Mouse (Mus musculus) retina, postnatal 7 days (tissue): Measurements from ENCODE around the gene Rsph1.

ENCODE experiments used
- DNase-seq: peaks from one replicate; pipeline ENCODE4 v3.0.0-alpha.2; 2012; ENCODE audit warnings: low read depth, low spot score

Rsph1 gene

DNA sequence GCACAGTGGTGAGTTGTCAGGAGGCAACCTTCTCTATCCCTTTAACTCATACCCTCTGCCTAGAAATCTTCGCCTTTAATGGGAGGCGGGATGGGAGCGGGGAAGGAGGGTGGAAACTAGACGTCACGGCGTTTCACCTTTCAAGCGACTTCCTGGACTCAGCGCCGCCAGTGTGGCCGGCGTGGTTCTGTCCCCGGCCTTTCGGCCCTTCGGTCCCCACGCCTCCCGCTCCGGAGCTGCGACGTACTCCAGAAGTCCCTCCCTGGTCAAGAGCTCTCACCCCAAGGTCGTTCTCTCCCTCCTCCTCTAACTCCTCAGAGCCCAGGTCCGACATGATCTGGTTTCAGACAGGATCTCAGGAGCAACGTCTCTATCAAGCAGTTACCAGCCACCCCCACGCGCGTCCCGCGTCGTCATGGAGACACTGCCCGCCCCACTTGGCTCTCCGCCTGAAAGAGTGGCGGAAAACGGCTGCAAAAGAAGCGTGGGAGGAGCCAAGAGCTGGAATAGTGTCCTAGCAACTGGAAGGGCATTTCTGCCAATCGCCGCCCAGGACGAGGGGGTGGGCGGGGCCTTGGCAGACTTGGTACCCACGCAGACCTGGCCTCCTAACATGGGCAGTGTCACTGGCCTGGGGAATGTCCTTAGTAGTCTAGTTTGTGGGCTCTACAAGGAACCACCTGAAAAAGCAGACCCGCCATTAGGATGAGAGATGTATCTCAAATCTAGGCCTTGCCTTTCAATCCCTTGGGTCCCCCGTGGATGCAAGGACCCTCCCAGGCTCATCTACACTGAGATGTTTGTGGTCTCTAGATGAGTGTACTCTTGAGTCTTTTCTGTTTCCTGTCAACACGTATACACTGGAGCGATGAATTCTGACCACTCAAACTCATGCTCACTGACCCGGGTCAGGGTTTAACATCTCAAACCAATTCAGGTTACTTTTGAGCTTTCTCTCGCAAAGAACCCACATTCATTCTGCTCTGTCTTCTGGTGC is at the start of gene Rsph1:
Rsph1 (minus strand) TSS at position 462 of the 997 bp plus-strand sequence.
- DNase-seq = peak; percentile 79

DNA sequence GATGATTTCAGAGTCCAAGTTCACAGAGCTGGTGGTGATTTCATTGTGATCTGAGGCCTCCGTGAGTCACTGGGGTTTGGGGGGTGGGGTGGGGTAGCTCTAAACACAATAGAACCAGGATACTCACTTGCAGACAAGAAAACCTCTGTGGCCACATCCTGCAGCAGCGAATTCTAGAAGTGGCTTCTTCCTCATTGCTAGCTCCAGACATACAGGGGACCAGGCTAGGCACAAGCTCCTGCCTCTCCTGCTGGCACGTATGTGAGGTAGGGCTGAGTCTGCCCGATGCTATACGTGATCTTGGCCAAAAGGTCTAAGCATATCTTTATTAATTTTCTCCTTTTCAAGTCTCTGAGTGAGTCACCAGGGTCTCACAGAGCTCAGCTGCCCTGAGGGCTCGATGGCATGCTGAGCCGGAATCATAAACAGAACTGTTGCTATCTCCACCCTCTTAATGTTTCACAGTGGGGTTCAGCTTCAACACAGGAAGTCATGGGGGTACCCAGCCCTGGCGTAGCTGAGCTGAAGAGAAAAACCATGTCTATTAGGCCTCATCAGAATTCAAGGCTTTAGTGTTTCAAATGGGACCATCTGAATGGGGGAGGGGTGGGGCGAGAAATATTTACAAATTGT is 49.2 kb upstream of the Rsph1 start:
- no peak for DNase-seq

DNA sequence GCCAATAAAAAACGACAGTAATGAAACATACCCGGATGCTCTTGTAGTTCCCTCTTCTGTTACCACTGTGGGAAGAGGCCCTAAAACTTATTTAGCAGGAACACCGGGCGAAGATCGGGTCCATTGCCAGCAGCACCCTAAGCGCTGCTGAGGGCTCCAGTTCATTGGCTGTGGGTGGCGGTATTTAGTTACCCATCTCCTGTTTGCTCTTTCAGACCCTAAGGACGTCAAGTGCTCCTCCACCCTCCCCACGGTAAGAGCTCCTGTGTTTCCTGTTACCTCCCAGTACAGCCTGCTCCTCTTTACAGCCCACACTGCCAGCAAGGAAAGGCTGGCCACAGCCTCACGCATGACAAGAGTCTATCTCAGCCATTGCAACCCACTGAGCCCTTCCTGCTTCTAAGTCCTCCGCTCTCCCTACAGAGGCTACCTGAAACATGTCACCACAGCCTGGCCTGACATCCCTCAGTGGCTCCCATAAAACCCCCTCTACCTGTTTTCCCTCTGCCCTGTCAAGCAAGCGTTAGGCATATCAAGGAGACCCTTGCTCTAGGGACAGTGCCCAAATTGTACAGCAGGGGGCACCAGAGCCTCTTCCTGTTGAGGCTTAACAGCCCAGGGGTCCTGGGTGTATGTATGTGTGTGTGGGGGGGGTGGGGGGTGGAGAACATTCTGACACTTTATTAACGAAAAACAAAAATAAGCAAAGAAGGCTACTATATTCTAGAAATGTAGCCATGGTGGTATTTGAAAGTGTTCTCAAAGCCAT is 48.5 kb upstream of the Rsph1 start:
- peak; percentile 35 for DNase-seq

DNA sequence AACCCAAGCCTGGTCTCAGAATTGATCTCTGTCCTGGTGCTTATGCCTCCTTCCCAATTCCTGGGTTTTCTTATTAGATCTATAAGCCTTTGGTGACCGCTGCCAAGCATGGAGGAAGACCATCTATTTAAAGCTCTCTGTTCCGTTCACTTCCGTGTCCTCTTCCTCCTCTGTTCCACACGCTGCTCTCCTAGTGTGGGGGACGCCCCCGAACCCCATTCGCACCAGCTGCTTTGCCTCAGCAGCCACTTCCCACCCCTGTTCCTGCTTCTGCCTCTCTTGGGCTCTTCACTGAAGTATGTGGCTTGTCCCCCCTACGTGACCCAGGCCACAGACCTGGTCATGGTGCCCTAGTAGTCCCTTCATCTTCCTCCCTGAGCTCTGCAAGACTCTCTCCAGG is 47.0 kb upstream of the Rsph1 start:
- no peak for DNase-seq

DNA sequence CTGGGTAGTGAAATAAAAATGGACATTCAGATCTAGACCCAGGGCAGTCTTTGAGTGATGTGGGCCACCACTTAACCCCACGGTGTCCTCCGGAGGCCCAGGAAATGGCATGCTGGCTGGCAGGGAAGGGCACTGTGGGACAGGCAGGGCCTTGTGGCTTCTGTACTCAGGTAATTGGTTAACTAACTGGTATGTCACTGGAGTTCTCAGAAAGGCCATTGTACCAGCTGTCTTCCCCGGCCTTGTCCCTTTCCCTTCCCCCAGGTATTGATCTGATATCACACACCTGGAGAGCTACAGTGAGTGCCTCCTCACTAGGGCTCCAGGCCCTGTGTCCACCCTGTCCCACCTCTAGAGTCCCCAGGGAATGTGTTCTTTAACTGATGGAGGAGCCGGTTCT is 46.2 kb upstream of the Rsph1 start:
- no peak for DNase-seq

DNA sequence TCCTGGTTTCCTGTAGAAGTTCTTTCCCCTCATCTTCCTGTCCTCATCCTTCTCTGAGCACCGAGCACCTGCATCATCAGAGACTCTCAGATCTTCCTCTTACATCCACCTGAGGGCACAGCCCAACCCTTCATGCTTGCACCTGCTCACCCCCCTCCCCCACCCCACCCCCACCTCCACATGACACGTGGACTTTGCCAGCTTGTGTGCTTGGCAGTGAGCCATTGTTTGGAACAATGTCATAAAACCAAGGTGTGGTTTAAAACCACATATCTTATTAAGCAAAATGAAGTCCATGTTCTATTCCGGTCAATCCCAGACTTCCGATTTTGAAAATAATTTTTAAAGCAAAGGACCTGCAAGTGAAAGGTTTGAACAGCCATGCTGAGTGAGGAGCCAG is 45.3 kb upstream of the Rsph1 start:
- DNase-seq = no peak

DNA sequence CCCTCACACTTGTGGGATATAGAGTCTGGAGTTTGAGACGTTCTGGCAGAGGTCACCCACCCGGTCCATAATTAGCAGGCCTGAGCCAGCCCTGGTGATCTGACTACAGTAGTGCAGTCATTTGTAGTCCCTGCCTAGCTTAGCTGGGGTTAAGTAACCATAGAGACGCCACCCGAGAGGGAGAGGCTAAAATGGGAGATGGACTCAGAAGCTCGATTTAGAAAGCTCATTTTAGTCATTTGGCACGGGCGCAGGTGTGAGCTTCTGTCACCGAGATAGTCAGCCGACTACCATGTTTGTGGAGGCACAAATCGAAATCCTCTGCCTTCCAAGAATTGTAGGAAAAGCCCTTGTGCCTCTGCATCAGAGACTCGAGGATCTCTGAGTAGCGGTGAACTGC is 44.2 kb upstream of the Rsph1 start:
- DNase-seq = no peak

DNA sequence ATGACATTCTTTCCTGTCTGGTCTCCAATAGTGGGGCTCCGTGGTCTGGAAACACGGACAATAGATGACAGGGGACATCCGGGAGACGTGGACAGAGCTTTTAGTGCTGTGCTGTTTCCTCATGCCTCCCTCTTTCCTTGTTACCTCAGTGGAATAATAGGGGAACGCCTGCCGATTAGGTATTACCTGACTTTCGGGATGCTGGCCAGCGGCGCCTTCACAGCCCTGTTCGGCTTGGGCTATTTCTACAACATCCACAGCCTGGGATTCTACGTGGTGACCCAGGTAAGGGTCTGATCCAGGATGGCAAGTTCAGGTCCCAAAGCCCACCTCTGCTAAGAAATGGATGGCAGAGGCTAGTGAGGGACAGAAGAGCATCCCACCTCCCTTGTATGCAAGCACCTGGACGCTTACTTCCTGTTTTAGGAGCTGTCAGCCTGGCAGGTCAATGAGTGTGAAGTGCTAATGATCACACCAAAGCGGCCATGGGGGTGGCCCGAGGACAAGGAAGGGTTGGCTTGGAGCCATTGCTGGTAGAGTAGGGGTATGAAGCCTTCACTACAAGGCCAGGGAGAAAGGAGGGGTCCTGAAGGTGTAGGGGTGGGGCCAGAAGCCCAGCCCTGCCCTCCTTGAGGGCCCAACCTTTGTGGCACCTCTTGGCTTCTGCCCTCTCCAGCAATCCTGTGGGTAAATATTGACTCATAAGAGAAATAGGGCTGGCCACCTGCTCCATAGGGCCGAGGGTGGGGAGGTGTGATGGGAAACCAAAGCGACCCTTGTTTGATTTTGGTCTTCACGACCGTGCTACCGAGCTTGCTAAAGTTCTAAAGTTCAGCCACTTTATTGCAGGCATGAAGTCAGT is 42.0 kb upstream of the Rsph1 start:
- DNase-seq = no peak

DNA sequence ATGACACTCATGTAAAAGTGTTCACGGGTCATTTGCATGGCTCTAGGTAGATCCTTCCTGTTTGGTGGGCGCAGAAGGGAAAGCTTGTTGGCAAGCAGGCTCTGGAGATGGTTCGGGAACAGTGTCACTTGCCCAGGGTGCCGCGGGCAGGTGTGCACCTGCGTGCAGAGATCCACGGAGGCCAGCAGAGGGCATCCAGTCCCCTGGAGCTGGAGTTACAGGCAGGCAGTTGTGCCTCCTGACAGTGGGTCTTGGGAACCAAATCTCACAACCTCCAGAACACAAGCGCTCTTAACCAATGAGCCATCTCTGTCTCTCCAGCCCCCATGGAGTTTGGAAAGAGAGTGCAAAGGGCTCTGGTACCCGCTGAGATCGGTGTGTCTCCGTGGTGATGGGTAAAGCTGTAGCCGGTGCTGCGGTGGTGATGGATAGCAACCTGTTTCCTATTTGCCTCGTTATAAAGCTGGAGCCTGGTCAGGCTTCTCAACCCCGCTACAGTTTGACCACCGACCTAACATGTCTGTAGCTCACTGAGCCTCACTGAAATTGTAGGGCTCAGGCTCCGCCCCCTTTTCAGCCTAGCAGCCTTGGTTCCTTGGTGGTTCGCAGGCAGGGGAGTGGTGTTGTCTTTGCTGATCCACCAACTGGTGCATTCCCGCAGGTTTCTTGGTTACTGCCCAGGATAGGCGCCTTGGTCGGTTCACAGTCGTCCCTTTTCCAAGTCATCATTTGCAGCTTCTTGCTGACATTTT is 40.5 kb upstream of the Rsph1 start:
- DNase-seq = no peak

DNA sequence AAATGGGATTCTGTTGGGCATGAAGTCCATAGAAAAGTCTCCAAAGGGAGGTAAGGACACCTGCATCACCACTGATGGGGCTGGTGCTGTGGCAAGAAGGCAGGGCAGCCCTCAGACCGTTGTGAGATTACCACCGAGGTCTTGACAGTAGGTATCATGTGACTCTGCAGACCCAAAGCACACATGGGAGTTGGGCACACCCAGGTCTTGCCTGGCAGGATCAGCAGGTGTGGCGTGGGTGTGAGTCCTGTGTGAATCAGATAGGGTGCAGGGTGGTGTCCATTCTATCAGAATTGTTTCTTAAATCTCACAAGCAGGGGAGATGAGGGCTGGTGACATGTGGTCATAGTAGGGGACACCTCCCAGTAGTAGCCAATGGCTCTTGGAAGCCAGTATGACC is 39.8 kb upstream of the Rsph1 start:
- DNase-seq = no peak

DNA sequence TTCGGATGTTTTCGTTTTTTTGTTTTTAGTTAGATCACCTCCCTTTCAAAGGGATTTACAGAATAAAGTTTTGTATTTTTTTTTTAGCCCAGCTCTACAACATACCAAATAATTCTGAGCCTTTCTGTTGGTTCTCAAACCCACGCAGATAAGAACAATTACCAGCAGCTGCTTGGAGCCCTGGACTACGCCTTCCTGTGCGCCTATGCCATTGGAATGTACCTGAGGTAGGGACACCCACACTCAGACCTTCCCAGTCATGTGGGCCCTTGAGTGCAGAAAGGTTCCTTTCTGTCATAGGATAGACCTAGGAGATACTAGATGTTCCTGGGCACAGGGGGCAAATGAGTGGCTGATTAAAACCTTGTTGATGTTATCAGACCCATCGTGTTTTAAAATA is 38.8 kb upstream of the Rsph1 start:
- DNase-seq = no peak

DNA sequence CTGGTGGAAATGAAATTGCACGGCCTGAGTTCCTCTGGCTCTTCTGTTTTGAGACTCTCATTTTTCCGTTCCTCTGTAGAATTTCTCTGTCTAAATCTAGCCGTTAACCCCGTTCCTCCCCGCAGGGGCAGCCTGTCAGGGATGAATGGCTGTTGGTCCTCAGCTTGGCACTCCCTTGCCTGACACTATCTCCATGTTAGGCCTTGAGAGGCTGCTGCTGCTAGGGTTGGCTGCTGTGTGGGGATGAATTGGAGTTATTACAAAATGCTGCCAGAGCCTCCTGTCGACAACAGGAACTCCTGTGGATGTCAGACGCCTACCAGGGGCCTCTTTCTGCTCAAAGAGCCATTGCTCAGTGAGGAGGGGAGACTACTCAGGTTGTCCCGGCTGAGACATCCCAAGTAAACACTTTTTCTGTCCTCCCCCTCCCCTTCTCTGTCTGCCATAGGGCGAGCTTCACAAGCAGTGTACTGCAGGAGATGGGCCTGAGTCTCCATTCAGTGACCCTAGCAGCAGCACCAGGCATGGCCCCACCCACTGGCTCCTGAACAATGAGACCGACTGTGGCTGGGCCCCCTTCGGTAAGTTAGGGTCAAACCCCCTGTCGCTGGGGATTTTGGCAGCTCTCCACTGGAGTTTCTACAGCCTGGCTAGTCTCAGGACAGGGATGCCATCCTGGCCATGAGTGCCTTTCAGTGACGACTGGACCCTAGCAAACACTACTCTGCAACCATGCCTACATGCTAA is 38.0 kb upstream of the Rsph1 start:
- no peak for DNase-seq

DNA sequence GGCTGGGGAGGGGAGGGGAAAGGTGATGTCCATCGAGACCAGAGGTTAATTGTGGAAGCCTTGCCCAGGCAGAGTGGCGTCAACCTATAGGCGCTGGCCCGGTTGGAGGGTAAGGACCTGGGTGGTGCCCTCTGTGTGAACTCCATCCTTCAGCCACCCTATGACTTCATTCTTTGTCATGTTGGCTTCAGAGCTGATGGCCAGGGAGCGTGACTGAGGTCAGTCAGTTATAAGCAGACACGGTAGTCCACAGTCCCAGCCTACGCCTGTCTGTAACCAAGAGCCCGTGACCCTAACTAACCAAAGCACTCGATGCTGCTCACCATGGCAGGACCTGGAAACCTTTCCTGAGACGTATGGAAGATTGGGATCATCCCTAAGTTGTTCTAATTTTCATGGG is 35.5 kb upstream of the Rsph1 start:
- no peak for DNase-seq

DNA sequence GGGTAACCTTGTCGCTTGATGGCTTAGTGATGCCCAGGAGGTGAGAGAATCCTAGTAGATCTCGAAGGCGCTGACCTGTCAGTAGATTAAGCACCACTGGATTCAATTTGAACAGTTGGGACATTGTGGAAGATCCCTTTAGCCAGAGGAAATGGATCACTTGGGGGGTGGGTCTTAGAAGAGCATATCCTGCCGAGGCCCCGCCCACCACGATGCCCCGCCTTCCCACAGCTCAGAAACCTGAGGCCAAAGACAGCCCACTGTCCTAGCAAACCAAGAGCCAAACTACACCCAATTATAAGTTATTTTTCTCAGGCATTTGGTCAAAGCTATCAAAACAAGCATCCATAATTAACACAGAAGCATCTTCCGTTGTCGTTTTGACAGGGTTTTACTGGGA is 33.9 kb upstream of the Rsph1 start:
- no peak for DNase-seq

DNA sequence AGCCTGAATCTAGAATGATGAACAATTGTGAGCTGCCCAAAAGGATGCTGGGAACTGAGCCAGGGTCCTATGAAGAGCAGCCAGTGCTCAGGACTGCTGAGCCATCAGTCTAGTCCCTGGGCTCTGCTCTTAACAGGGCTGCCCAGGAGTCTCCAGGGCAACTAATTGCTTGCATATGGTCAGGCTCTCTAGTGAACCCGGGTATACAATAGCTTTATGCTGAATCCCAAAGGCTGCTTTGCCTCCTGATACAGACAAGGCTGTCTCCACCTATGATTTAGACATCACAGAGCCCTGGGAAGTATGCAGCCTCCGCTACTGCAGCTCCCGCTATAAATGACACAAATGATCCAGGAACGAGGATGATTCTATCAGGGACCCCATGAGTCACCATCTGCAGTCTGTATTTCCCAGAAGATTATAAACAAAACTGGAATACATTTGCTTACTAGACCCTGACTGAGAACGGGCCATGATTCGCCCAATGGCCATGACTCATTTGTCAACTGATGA is 32.2 kb upstream of the Rsph1 start:
- DNase-seq = no peak

DNA sequence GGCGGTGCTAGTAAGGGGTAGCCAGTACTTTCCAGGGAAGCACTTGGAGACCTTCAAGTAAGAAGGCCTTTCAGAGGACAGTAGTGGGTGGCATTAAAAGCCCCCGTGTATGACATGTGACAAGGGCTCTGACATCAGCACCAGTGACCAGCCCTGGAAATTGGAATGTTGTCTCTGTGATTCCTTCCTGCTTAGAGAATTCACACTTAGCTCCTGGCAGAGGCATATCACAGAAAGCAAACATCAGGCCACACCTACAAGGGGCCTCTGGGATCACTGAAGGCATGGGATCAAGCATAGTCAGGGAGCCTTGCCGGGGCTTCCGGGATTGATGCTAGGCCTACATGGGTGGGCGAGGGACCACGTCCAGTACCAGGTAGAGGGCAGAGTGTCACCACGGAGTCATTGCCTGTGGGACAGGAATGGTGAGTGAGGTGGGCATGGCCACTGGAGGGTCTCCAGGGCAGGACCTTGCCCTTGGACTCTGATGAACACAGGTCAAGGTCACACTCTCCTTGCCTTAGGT is 31.2 kb upstream of the Rsph1 start:
- no peak for DNase-seq

DNA sequence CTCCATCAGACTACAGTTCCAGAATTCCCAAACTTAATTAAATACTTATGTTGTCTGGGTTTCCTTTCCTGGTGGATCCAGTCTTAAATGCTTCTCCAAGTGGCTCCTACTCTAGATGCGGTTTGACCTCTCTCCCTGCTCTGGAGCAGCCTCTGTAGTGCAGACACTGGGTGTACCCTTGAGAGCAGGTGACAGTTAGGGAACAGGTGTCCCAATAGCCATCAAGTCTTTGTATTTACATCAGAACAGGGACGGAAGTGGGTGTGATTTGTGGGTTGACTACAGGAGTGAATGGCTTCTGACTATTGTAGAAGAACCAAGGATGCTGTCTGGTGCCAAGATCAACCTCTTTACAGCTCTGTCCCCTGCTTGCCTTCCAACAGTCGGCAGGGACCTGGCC is 30.6 kb upstream of the Rsph1 start:
- no peak for DNase-seq

DNA sequence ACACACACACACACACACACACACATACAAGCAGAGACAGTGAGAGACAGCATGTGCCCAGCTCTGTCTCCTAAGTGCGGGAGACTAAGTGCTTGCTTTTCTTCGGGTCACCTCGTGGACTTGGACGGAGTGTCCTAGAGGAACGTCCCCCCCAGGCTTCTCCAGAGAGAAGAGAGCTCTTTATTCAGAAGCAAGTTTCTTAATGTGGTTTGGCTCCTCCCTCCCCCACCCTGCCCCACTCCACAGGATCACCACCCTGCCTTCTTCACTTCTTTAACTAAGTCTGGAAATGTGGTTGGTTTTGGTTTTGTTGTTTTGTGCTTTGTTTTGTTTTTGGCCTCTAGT is 28.6 kb upstream of the Rsph1 start:
- no peak for DNase-seq
